Comparison of ENCODE assay signal across 13 mouse cellular contexts in the genomic region with DNA sequence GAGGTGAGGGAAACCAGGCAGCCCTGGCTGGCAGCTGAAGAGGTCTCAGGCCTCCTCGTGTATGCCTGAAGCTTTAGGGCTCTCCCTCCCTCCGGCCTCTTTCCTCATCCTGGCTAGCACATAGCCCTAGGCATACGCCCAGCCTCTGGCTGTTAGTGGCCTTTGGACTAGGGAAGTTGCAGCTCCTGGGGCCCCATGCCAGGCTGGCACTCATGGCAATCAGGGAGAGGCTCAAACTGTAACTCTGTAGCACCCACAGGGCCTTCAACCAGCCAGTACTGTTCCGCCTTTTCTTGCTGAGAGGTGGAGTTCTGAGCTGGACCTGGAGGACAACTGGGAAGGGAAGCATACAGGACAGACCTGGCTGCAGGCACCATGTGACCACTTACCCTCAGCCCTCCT. TPM values are rescaled to one million over a fixed set of nuclear protein-coding genes. Genes with fewer than 3 reads are reported as not detected.
DNase-seq lines count a peak whose midpoint lies in the region; ATAC-seq and TF ChIP-seq lines count a peak whose summit lies in the region.
"Had no signal": no experiment of that assay in that cellular context is flagged by ENCODE, and none has a peak within 500 bp of the region (broad histone marks: within the 10 kb centered on the region; RNA-seq: fewer than 3 reads in every experiment).

No protein-coding gene starts in this region.

- no peak for ATAC-seq in hindbrain, embryonic 14.5 days (ENCODE audit: low FRiP score)
- ATAC-seq in inflammation-experienced regulatory T-cells, adult 6 months, result no peak
- ATAC-seq: forebrain, embryonic 13.5 days had no signal

- peaks cover 11% of the 10 kb centered on the region for H3K4me1 ChIP-seq in heart, adult 2 months (ENCODE audit: control insufficient read depth, insufficient read depth, low read length)
- H3K4me1 ChIP-seq in E14TG2a.4 (replicated peaks; ENCODE audit: low read depth, low read length), result peaks cover 68% of the 10 kb centered on the region
- H3K4me1 ChIP-seq in hindbrain, embryonic 14.5 days (replicated peaks; ENCODE audit: control insufficient read depth, insufficient read depth, low read length), result no peaks in the 10 kb centered on the region
- H3K4me1 ChIP-seq: forebrain, embryonic 13.5 days; limb, embryonic 12.5 days; neural tube, embryonic 15.5 days had no signal

- TF ChIP-seq EP300 in heart, adult 2 months (IDR thresholded peaks at IDR 0.05; ENCODE audit: insufficient read depth, low read depth, low read length), result 0 out of 2 replicates have a peak, but pooled peaks have one; percentile 14

- no peak overlapping the region for H3K9ac ChIP-seq in heart, adult 2 months (ENCODE audit: low read depth, low read length)
- no peak overlapping the region for H3K9ac ChIP-seq in hindbrain, embryonic 14.5 days
- H3K9ac ChIP-seq: forebrain, embryonic 13.5 days; heart, embryonic 12.5 days; limb, embryonic 12.5 days; neural tube, embryonic 15.5 days had no signal

- no peak overlapping the region for H3K4me3 ChIP-seq in heart, adult 2 months
- H3K4me3 ChIP-seq in E14TG2a.4 (replicated peaks; ENCODE audit: low read length), result 0 out of 2 replicates have a peak overlapping the region, but pooled peaks have one; percentile 0
- H3K4me3 ChIP-seq in hindbrain, embryonic 14.5 days (replicated peaks; ENCODE audit: low read length), result no peak overlapping the region
- H3K4me3 ChIP-seq: forebrain, embryonic 13.5 days; heart, embryonic 12.5 days; limb, embryonic 12.5 days; neural tube, embryonic 15.5 days had no signal

- no peak overlapping the region for H3K4me2 ChIP-seq in hindbrain, embryonic 14.5 days (replicated peaks)
- H3K4me2 ChIP-seq: forebrain, embryonic 13.5 days; heart, embryonic 12.5 days; limb, embryonic 12.5 days; neural tube, embryonic 15.5 days had no signal

- 66% methylated on average over 4 of the region's 4 CpGs for WGBS in heart, adult 2 months
- WGBS in hindbrain, embryonic 14.5 days, result 81% methylated on average over 4 of the region's 4 CpGs

- no peaks in the 10 kb centered on the region for H3K27me3 ChIP-seq in heart, adult 2 months (ENCODE audit: control insufficient read depth, insufficient read depth, low read length)
- H3K27me3 ChIP-seq in E14TG2a.4 (ENCODE audit: insufficient read depth, low read length), result no peaks in the 10 kb centered on the region
- no peaks in the 10 kb centered on the region for H3K27me3 ChIP-seq in hindbrain, embryonic 14.5 days (ENCODE audit: control insufficient read depth, insufficient read depth, low read length)
- H3K27me3 ChIP-seq: forebrain, embryonic 13.5 days; heart, embryonic 12.5 days; limb, embryonic 12.5 days; neural tube, embryonic 15.5 days had no signal

- intact Hi-C loops in heart, adult 2 months (cut with DNase I), result no loop called here

- no peaks in the 10 kb centered on the region for H3K79me2 ChIP-seq in heart, adult 2 months (replicated peaks; ENCODE audit: control insufficient read depth, insufficient read depth, low read length)

- H3K27ac ChIP-seq in heart, adult 2 months, result no peak overlapping the region
- no peak overlapping the region for H3K27ac ChIP-seq in hindbrain, embryonic 14.5 days
- H3K27ac ChIP-seq: forebrain, embryonic 13.5 days; limb, embryonic 12.5 days; neural tube, embryonic 15.5 days had no signal

- peaks cover 9% of the 10 kb centered on the region; the same call in 1 of the 2 replicates for H3K9me3 ChIP-seq in E14TG2a.4 (ENCODE audit: low read length)
- H3K9me3 ChIP-seq in hindbrain, embryonic 14.5 days (ENCODE audit: control insufficient read depth, low read length), result no peaks in the 10 kb centered on the region
- H3K9me3 ChIP-seq: forebrain, embryonic 13.5 days; neural tube, embryonic 15.5 days had no signal

- no peak for TF ChIP-seq CTCF in heart, adult 2 months (IDR thresholded peaks at IDR 0.05)
- no peak for TF ChIP-seq CTCF in E14TG2a.4 (conservative IDR thresholded peaks at IDR 0.05; ENCODE audit: low read length)

- peak; percentile 38 to 62 for DNase-seq in heart, adult 2 months
- DNase-seq in heart, postnatal 4 days, result no peak
- peak; percentile 80 for DNase-seq in gastrocnemius, postnatal 10 days
- DNase-seq in kidney, postnatal 25 days, result peak; percentile 85 to 95
- DNase-seq in hindbrain, embryonic 14.5 days (ENCODE audit: low spot score), result no peak
- DNase-seq in thymus, postnatal 10 days (ENCODE audit: low spot score in 2 of 2), result no peak
- DNase-seq: embryo, embryonic 11 days had no signal

- H3K36me3 ChIP-seq in heart, adult 2 months (ENCODE audit: control insufficient read depth, insufficient read depth, low read length), result no peaks in the 10 kb centered on the region
- H3K36me3 ChIP-seq in E14TG2a.4 (ENCODE audit: insufficient read depth, low read length), result no peaks in the 10 kb centered on the region
- H3K36me3 ChIP-seq in hindbrain, embryonic 14.5 days (replicated peaks; ENCODE audit: control insufficient read depth, insufficient read depth), result no peaks in the 10 kb centered on the region
- H3K36me3 ChIP-seq: heart, embryonic 12.5 days; limb, embryonic 12.5 days; neural tube, embryonic 15.5 days had no signal

- TF ChIP-seq POLR2A in heart, adult 2 months (IDR thresholded peaks at IDR 0.05; ENCODE audit: insufficient read depth, low read depth, low read length), result no peak

RNA-seq across cellular contexts. Expression of a gene that starts 19.5 kb away (rescaled TPM):
- total RNA-seq in heart, adult 2 months (2021), result 10 to 100 TPM; 11.3 to 12.4 TPM
- 6.5 and 7.3 TPM in 2 replicates for polyA plus RNA-seq in heart, adult 2 months (2012; rRNA removed)
- total RNA-seq in heart, postnatal 4 days (2021), result 1 to 10 TPM; 2.7 to 3.0 TPM
- total RNA-seq in gastrocnemius, postnatal 10 days (2021), result 1 to 10 TPM; 2.3 to 2.6 TPM
- polyA plus RNA-seq in hindbrain, embryonic 14.5 days (2014; fragmentation: Nextera tagmentation; extraction: Ambion mirVana), result 0.39 and 0.56 TPM in 2 replicates
- 10 to 100 TPM; 14.1 to 21.5 (median 20.1) TPM for polyA plus RNA-seq in inflammation-experienced regulatory T-cells, adult 6 months (2017; shearing (Covaris generic))

Comparison
In these comparisons a context has a peak if more than half of its experiments do, and no peak if none do; other contexts are left out.
1. DNase-seq: peak in heart, adult 2 months (2 of 2), gastrocnemius, postnatal 10 days (single experiment) and kidney, postnatal 25 days (2 of 2); none in heart, postnatal 4 days (single experiment), hindbrain, embryonic 14.5 days (single experiment) and thymus, postnatal 10 days (0 of 2).